Mouse (Mus musculus) G1E-ER4 (cell line): ENCODE measurements around the gene Epb41l5. TPM values are rescaled to one million over a fixed set of nuclear protein-coding genes. Genes with fewer than 3 reads are reported as not detected.

ENCODE experiments used
- GATA1 ChIP-seq: IDR thresholded peaks from one replicate; pipeline ENCODE4 v1.8.0; 2012; ENCODE audit warnings: low read length, inconsistent platforms
- polyA plus RNA-seq: library from polyadenylated mRNA; stranded (reverse); fragments of >175 nt; gene quantifications from 2 replicates; pipeline ENCODE4 v1.2.3, GENCODE M21; 2012

The Epb41l5 gene
- polyA plus RNA-seq, 1 experiment = 4.9 TPM

DNA sequence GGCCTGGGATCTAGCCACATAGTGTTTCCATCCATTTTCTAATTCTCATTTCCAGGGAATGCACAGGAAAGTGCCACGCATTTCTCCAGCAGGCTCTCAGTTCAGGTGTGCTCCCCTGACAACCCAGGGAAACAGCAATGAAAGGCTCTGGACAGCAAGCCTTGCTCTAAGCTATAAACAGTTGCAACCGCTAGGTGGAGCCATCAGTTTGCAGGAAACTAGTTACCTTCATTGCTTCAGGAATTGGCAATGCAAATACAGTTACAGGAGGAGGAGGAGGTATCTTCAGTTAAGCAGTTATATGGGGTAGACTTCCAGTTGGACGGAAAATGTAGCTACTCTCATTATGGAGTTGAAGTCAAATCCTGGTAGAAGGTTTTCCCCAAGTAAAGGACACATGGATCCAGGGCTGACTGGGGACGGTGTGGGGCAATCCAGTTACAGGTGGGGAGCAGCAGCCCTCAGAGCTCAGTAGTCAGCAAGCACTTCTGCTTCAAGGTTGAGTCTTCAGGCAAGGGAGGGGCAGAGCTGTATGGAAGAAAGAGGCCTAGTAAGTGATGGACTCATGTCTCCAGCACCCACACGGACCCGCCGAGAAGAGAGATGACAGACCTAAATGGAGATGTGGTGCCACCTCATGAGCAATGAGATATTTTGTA lies 100.0 kb downstream of the Epb41l5 start:
- no peak for TF ChIP-seq GATA1

DNA sequence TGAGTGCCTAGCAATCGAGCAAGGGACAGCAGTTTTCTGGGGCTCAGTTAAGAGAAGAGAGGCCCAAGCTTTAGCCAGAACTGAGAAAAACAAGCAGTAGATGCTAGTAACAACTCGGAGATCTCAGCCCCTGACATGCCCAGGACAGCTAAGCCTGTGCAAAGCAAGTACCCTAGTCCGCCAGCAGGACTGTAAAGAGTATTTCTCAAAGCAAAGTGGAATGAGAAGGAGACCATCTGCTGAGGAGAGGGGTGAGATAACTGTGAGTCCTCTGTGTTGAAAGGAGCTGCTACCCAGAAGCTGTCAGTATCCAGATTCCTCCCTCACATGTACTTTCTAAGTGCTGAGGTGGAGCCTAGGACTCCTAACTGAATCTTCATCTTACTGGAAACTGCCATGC lies 102.3 kb downstream of the Epb41l5 start:
- TF ChIP-seq GATA1 = no peak

DNA sequence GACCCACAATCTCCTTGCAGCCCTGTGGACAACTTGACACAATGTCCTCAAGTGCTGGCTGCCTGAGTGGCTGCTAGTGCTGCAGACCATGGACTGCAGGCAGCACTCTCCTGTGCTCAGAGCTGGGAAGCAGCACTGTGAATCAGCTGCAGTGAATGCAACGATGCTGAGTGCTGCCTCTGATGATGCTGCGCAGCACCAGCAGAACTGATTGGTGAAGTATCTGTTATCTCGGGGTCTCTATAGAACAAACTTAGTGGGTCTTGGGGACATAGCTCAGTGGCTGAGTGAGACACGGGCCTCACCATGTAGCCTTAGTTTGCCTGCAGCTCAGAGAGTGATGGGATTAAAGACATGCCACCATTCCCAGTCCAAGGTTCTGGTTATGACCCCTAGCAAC lies 103.1 kb downstream of the Epb41l5 start:
- no peak for TF ChIP-seq GATA1

DNA sequence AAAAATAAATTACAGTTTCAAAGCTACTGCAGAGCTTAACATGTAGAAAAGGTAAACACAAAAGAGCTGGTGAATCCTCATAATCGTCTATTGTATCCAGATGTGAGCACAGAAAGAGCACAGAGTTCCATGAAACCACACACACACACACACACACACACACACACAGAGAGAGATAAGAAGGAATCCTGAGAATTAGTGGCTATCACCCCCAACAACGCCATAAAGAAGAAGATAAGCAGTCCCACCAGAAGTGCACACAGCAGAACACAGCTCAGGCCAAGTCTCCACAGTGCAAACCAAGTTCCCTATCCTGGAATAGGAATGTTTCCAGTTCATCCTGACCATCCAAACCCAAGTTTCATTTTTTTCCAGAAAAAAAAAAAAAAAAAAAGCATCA lies 103.6 kb downstream of the Epb41l5 start:
- TF ChIP-seq GATA1 = no peak

DNA sequence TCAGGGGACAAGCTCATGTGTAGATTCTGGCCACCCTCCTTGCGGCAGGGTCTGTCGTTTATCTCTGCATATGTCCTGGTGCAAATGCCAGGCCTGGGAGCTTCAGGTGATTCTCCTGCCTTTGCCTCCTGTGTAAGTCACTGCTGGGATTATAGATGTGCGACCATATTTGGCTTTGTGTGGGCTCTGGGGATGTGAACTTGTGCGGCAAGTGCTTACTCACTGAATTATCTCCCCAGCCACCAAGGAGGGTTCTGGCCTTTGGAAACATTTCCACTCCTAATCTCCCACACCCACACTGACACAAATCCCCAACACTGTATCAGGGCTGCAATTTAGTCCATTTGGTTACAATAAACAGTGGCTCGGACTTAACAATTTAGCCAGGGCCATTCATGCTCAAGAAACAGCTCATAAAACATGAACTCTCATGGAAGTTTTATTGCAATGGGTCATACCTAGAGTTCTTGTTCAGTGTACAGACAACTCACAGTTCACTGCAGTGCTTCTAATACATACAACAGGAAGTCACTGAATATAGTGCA lies 104.1 kb downstream of the Epb41l5 start:
- TF ChIP-seq GATA1 = no peak

DNA sequence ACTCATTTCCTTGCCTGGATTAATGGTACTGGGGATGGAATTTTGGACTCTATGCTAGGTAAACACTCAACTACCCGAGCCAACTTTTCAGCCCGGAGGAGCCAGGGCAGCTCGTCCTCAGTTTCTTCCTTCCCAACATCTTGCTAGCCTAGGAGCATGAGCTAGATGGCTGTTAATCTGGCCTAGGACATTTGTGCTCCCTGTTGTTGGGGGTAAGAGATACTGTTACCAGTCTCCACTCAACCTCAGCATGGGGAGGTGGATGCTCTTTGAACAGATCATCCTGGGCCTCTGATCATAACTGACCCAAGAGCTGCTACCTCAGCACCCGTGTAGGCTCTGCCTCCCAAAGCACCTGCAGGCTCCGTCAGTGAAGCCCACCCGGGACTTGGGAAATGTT lies 105.5 kb downstream of the Epb41l5 start:
- no peak for TF ChIP-seq GATA1

DNA sequence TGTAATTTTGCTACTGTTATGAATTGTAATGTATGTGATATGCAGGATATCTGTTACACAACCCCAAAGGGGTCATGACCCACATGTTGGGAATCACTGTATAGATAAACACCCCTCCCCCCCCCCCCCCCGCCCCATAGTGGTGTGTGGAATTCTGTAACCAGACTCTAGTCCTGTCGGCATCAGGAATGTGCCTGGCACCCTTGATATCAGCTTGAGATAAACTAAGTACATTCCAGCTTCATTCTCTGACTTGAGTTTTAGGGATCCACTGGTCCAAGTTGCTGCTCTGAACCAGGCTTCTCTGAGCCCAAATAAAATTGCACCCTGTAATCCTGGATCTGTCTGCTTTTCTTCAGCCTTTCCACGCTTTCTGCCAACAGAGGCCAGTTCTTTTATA lies 107.2 kb downstream of the Epb41l5 start:
- no peak for TF ChIP-seq GATA1

DNA sequence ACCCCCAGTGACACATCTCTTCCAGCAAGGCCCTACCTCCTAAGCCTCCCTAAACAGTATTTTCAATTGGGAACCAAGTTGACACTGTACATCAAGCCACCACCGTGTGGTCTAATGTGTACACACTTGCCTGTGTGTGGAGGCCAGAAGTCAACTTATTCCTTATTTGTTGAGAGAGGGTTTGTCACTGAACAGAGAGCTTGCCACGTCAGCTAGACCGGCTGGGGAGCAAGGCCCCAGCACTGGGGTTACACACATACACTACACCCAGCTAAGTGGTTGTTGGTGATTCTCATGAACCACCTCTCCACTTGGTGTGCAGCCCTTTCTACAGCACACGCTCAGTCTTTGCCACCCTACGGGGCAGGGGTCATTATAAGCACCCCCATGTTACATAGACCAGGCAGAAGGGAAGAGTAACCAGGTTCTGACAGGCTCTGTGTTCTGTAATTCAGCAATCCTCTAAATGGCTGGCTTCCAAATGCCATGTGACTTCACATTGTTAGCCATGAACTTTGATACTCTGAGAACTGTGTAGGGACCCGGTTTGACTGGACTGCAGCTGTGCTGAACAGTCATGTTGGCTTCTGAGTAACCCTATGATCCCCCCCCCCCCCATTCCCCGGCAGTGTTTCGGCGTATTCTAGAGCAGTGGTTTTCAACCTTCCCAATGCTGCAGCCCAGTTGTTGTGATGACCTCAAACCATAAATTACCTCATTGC lies 107.8 kb downstream of the Epb41l5 start:
- TF ChIP-seq GATA1 = no peak

DNA sequence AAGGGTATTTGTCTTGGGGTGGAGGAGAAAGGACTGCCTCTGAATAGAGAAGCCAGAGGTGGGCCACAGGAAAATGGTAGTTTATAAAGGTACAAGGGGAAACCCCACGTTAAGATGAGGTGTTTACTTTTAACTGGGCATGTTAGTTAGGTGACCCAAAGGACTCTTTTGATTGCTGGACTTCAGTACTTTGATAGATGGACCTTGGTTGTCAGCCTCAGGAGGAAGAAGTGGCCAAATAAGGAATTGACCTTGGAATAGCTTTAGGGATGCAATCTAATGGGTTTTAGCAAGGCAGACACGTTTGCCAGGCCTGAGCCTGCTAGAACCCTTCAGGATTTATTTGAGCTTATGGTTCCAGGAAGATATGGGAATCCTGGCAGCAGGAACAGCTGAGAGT lies 109.5 kb downstream of the Epb41l5 start:
- no peak for TF ChIP-seq GATA1

DNA sequence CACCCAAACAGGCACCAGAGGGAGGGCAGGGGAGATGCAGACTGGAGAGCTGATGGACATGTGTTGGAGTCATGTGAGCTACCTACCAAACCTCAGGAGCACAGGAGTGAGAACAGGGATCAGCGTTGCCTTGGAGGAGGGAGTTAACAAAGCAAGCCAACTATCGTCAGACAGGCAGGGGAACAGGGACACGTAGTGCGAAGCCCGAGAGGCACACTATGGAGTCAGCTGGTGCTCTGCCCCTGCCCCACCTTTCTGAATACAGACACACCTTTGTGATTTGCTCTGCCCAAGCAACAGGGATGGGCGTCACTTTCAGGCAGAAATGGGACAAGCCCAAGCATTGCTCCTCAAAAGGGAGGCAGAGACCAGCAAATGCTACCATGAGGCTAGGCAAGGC lies 111.1 kb downstream of the Epb41l5 start:
- TF ChIP-seq GATA1 = no peak

DNA sequence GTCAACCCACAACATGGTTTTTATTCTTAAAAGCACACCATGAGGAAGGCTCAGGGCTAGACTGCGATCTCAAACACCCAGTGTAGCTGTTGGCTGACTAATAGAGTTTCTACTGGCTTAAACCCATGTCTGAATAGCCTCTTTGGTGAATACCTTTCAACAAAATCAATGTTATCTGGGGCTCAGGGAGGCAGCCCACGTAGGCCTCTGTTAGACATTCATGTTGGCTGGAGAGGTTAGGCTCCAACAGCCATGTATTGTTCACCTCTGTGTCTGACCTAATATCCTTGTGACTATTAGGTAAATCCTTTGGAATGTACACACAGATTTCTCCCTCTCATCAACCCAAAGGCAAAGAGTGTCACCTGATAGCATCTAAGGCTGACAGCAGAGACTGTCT lies 112.7 kb downstream of the Epb41l5 start:
- no peak for TF ChIP-seq GATA1

DNA sequence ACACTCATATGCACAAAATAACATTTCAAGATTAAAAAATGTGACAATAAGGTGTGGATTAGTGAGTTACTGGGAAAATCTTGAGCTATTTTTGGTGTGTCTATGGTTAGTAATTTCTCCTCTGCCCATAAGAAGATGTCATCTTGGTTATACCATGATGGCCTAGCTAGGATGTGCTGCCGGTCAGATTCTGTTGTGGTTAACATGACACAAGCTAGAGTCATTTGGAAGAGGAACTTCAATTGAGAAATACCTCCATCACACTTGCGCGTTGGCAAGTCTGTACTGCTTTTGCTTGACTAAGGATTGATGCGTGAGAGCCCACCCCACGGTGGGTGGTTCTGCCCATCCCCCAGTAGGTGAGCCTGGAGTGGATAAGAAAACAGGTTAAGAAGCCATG lies 114.5 kb downstream of the Epb41l5 start:
- no peak for TF ChIP-seq GATA1

DNA sequence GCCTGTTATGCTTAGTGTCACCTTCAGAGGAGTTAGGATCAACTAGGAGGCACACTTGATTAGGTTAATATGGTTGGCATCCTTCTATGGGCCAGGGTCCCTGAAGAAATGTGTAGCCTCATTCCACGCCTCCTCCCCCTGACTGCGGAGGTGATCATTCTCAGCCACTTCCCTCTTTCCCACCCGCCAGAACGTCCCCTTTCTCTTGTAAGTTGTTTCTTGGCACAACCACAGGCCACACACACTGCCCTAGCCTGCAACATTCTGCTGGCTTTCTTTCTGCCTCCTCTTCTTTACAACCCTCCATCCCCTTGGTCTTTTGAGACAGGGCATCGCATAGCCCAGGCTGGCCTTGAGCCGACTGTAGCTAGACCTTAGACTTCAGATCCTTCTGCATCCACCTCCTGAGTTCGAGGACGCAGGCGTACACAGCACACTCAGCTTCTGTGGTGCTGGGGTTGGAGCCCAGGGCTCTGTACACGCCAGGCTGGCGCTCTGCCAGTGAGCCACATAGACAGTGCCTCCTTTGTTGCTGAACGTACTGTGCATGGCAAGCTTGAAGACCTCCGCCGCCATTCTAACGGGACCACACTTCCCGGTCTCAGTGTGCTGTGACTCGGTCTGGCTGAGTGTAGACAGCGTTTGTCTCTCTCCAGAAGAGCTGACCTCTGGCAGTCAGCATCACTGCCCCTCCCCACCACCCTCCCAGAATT lies 115.6 kb downstream of the Epb41l5 start:
- TF ChIP-seq GATA1 = no peak

DNA sequence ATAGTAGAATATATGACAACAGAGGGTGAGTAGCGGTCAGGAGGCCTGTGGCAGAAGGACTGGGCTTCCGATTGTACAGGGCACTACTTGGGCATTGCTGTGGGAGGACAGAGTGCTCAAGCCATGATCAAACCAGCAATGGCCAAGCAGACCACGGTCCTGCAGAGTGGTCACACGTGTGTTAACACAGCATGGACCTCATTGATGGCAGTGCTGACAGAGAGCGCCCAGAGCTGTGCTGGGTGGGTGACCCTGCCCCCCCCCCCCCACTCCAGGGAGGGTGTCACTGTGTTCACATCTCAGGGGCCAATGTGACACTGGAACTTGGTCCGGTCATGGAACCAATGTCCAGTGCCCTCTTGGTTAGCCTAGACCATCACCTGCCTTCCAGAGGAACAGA lies 116.6 kb downstream of the Epb41l5 start:
- no peak for TF ChIP-seq GATA1

DNA sequence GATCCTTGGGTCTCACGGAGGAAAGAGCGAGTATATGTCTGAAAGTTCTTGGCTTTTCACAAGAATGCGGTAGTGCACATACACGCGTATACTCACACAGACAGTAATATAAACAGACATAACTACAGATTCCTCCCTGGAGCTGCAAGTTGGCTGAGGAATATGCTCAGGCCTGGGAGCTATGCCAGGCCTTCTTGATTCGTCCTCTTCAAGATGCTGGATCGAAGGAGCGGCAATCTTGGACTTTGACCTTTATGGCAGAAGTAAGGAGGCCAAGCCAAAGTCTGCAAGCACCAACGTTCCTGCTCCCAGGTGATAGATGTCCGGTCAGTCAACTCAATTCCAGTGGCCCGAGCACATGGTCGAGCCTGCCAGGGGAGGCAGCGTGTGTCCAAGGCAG lies 117.9 kb downstream of the Epb41l5 start:
- TF ChIP-seq GATA1 = no peak

DNA sequence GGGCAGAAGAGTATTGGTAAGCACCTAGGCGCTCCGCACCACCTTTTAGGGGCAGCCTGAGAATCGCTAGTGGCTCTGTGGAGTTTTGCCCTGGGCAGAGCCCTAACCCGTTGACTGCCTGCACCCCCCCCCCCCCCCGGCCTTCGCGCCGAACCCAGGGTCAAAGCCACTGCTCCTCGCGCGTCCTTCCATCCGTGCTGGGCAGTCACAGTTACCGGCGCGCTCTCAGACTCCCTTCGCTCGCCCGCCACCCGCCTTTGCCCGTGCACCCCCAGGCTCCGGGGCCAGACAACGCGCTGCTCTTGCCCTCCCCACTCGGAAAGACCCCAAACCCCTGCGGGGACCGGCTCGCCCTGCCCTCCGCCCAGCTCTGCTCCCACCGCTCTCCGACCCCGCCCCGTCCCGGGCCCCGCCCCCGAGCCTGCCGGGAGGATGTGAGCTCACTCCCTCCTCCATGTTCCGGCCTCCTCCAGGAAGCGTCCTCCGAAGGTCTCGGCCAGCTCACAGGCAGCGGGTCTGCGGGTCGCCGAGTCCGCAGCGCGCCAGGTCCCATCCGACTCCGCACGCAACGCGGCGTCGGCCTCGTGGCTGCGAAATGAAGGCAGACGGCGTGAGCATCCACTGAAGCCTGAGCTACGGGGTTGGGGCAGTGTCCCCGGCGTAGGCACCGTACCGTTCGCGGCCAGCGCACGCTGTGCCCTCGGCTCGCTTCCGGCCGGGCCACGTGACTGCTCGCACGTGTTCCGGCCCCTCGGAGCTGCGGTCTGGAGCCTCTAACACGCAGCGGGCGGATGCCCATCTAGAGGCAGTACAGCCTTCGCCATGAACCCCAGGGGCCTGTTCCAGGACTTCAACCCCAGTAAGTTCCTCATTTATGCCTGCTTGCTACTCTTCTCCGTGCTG lies 122.9 kb downstream of the Epb41l5 start, which contains the start of gene Tmem185b:
Gene Tmem185b (plus strand): TSS at position 472 of the 903 bp plus-strand sequence.
- TF ChIP-seq GATA1 = no peak
